Mouse (Mus musculus): ENCODE measurements at regions not wholly inside any gene's neighbourhood (a gene's known extent, or its start where the extent isn't known, plus 50 kb on each side); places are given as distances from the start of the nearest gene placed in this dataset.
A peak's percentile ranks its signal among the peaks of the same experiment; 100 is the strongest.

- Histone ChIP-seq H3K27ac (replicated peaks; ENCODE audit: low read depth, low read length) (no peak overlapping the region), H3K27me3 (ENCODE audit: control insufficient read depth, insufficient read depth, low read length) (no peaks in the 10 kb centered on the region), H3K4me2 (replicated peaks; ENCODE audit: low read depth, low read length, severe bottlenecking) (no peak overlapping the region), H3K9me3 (ENCODE audit: control insufficient read depth, low read length) (no peaks in the 10 kb centered on the region), H3K36me3 (ENCODE audit: control insufficient read depth, insufficient read depth, low read length) (no peaks in the 10 kb centered on the region), H3K4me1 (ENCODE audit: control insufficient read depth, insufficient read depth, low read length) (no peaks in the 10 kb centered on the region), H3K9ac (ENCODE audit: low read depth, low read length, severe bottlenecking) (no peak overlapping the region), H3K4me3 (replicated peaks; ENCODE audit: low read length) (no peak overlapping the region)
- no peak for ATAC-seq (ENCODE audit: low FRiP score, low read depth)
- WGBS, result 86% methylated on average over 7 of the region's 7 CpGs
- no peak for DNase-seq (ENCODE audit: low spot score)
- TF ChIP-seq POLR2A (IDR thresholded peaks at IDR 0.05; ENCODE audit: borderline replicate concordance, extremely low read depth, insufficient read depth, insufficient read length), result no peak
These were observed 134.7 kb downstream of the Zfp365 start for GRCm38 (mm10) chr10:67777721-67778120.

GRCm38 (mm10) chr10:67776851-67777250 is 135.6 kb downstream of the Zfp365 start:
- Histone ChIP-seq H3K27me3 (ENCODE audit: control insufficient read depth, insufficient read depth, low read length) (no peaks in the 10 kb centered on the region), H3K4me2 (replicated peaks; ENCODE audit: low read depth, low read length, severe bottlenecking) (no peak overlapping the region), H3K36me3 (ENCODE audit: control insufficient read depth, insufficient read depth, low read length) (no peaks in the 10 kb centered on the region), H3K9ac (ENCODE audit: low read depth, low read length, severe bottlenecking) (no peak overlapping the region), H3K4me1 (ENCODE audit: control insufficient read depth, insufficient read depth, low read length) (no peaks in the 10 kb centered on the region), H3K9me3 (ENCODE audit: control insufficient read depth, low read length) (no peaks in the 10 kb centered on the region), H3K4me3 (replicated peaks; ENCODE audit: low read length) (no peak overlapping the region), H3K27ac (replicated peaks; ENCODE audit: low read depth, low read length) (no peak overlapping the region)
- ATAC-seq (ENCODE audit: low FRiP score, low read depth) (no peak), DNase-seq (ENCODE audit: low spot score) (no peak)
- TF ChIP-seq POLR2A (IDR thresholded peaks at IDR 0.05; ENCODE audit: borderline replicate concordance, extremely low read depth, insufficient read depth, insufficient read length), result no peak
- 91% methylated on average over 9 of the region's 9 CpGs for WGBS

- WGBS, result 78% methylated on average over 8 of the region's 8 CpGs
- ATAC-seq (ENCODE audit: low FRiP score, low read depth) (no peak), DNase-seq (ENCODE audit: low spot score) (no peak)
- no peaks in the 10 kb centered on the region for H3K4me1 ChIP-seq (ENCODE audit: control insufficient read depth, insufficient read depth, low read length)
- no peak overlapping the region for H3K9ac ChIP-seq (ENCODE audit: low read depth, low read length, severe bottlenecking)
- no peak for TF ChIP-seq POLR2A (IDR thresholded peaks at IDR 0.05; ENCODE audit: borderline replicate concordance, extremely low read depth, insufficient read depth, insufficient read length)
- H3K27me3 ChIP-seq (ENCODE audit: control insufficient read depth, insufficient read depth, low read length), result no peaks in the 10 kb centered on the region
- H3K4me2 ChIP-seq (replicated peaks; ENCODE audit: low read depth, low read length, severe bottlenecking), result no peak overlapping the region
- no peaks in the 10 kb centered on the region for H3K36me3 ChIP-seq (ENCODE audit: control insufficient read depth, insufficient read depth, low read length)
- H3K27ac ChIP-seq (replicated peaks; ENCODE audit: low read depth, low read length), result no peak overlapping the region
- no peak overlapping the region for H3K4me3 ChIP-seq (replicated peaks; ENCODE audit: low read length)
- H3K9me3 ChIP-seq (ENCODE audit: control insufficient read depth, low read length), result no peaks in the 10 kb centered on the region
These were observed 140.7 kb downstream of the Zfp365 start for GRCm38 (mm10) chr10:67771796-67772195.

- no peak for TF ChIP-seq POLR2A (IDR thresholded peaks at IDR 0.05; ENCODE audit: borderline replicate concordance, extremely low read depth, insufficient read depth, insufficient read length)
- no peaks in the 10 kb centered on the region; the same call in 1 of the 2 replicates for H3K9me3 ChIP-seq (ENCODE audit: control insufficient read depth, low read length)
- H3K4me2 ChIP-seq (replicated peaks; ENCODE audit: low read depth, low read length, severe bottlenecking), result no peak overlapping the region
- DNase-seq (ENCODE audit: low spot score), result peak; percentile 45
- no peaks in the 10 kb centered on the region for H3K27me3 ChIP-seq (ENCODE audit: control insufficient read depth, insufficient read depth, low read length)
- 41% methylated on average over 13 of the region's 13 CpGs for WGBS
- H3K27ac ChIP-seq (replicated peaks; ENCODE audit: low read depth, low read length), result no peak overlapping the region
- no peak overlapping the region for H3K9ac ChIP-seq (ENCODE audit: low read depth, low read length, severe bottlenecking)
- ATAC-seq (ENCODE audit: low FRiP score, low read depth), result no peak
- H3K4me3 ChIP-seq (replicated peaks; ENCODE audit: low read length), result no peak overlapping the region
- no peaks in the 10 kb centered on the region for H3K36me3 ChIP-seq (ENCODE audit: control insufficient read depth, insufficient read depth, low read length)
- H3K4me1 ChIP-seq (ENCODE audit: control insufficient read depth, insufficient read depth, low read length), result no peaks in the 10 kb centered on the region
These were observed 146.4 kb downstream of the Zfp365 start for GRCm38 (mm10) chr10:67766099-67766498.

- Histone ChIP-seq H3K4me1 (ENCODE audit: control insufficient read depth, insufficient read depth, low read length) (no peaks in the 10 kb centered on the region), H3K4me2 (replicated peaks; ENCODE audit: low read depth, low read length, severe bottlenecking) (no peak overlapping the region), H3K4me3 (replicated peaks; ENCODE audit: low read length) (no peak overlapping the region), H3K9ac (ENCODE audit: low read depth, low read length, severe bottlenecking) (no peak overlapping the region), H3K27me3 (ENCODE audit: control insufficient read depth, insufficient read depth, low read length) (no peaks in the 10 kb centered on the region), H3K27ac (replicated peaks; ENCODE audit: low read depth, low read length) (no peak overlapping the region), H3K9me3 (ENCODE audit: control insufficient read depth, low read length) (no peaks in the 10 kb centered on the region; the same call in 1 of the 2 replicates), H3K36me3 (ENCODE audit: control insufficient read depth, insufficient read depth, low read length) (no peaks in the 10 kb centered on the region)
- ATAC-seq (ENCODE audit: low FRiP score, low read depth) (no peak), DNase-seq (ENCODE audit: low spot score) (no peak)
- 31% methylated on average over 3 of the region's 3 CpGs for WGBS
- TF ChIP-seq POLR2A (IDR thresholded peaks at IDR 0.05; ENCODE audit: borderline replicate concordance, extremely low read depth, insufficient read depth, insufficient read length), result no peak
These were observed 152.0 kb downstream of the Zfp365 start for GRCm38 (mm10) chr10:67760424-67760823.

- TF ChIP-seq POLR2A (IDR thresholded peaks at IDR 0.05; ENCODE audit: borderline replicate concordance, extremely low read depth, insufficient read depth, insufficient read length), result no peak
- ATAC-seq (ENCODE audit: low FRiP score, low read depth) (no peak), DNase-seq (ENCODE audit: low spot score) (no peak)
- Histone ChIP-seq H3K36me3 (ENCODE audit: control insufficient read depth, insufficient read depth, low read length) (no peaks in the 10 kb centered on the region), H3K4me2 (replicated peaks; ENCODE audit: low read depth, low read length, severe bottlenecking) (no peak overlapping the region), H3K27ac (replicated peaks; ENCODE audit: low read depth, low read length) (no peak overlapping the region), H3K4me3 (replicated peaks; ENCODE audit: low read length) (no peak overlapping the region), H3K9ac (ENCODE audit: low read depth, low read length, severe bottlenecking) (no peak overlapping the region), H3K4me1 (ENCODE audit: control insufficient read depth, insufficient read depth, low read length) (no peaks in the 10 kb centered on the region), H3K27me3 (ENCODE audit: control insufficient read depth, insufficient read depth, low read length) (no peaks in the 10 kb centered on the region), H3K9me3 (ENCODE audit: control insufficient read depth, low read length) (no peaks in the 10 kb centered on the region)
- 76% methylated on average over 4 of the region's 4 CpGs for WGBS
These were observed 164.3 kb downstream of the Zfp365 start for GRCm38 (mm10) chr10:67748121-67748520.
